Mouse (Mus musculus): ENCODE data around the gene Knl1. TPM values are rescaled to one million over a fixed set of nuclear protein-coding genes. Genes with fewer than 3 reads are reported as not detected.

The Knl1 gene
- 1 to 10 TPM; 1.4 to 2.3 TPM for total RNA-seq (2023)

GRCm38 (mm10) chr2:119046649-119047611, at the start of gene Knl1:
Gene Knl1 (plus strand): TSS chr2:119047119.

GRCm38 (mm10) chr2:119028941-119029551, 17.9 kb upstream of the Knl1 start, which contains the start of gene Ccdc32:
Gene Ccdc32 (minus strand): TSS chr2:119029393.

GRCm38 (mm10) chr2:119034656-119035396, 12.1 kb upstream of the Knl1 start, which contains the start of gene Rpusd2:
Gene Rpusd2 (plus strand): TSS chr2:119034790.

GRCm38 (mm10) chr2:119112438-119113112, 65.7 kb downstream of the Knl1 start, which contains the start of gene Rad51:
Gene Rad51 (plus strand): TSS chr2:119112793.

Other genes starting within 250 kb of the Knl1 start
- gene Knstrn, start 233.1 kb upstream of the Knl1 start, total RNA-seq (2023), result 1 to 10 TPM; 5.0 to 7.1 TPM
- gene Ivd, start 185.2 kb upstream of the Knl1 start, total RNA-seq (2023), result 10 to 100 TPM; 30.6 to 44.1 TPM
- gene Bahd1, start 146.7 kb upstream of the Knl1 start, total RNA-seq (2023), result 10 to 100 TPM; 20.4 to 22.3 TPM
- 1 to 10 TPM; 7.0 to 8.8 TPM for gene Chst14, start 120.6 kb upstream of the Knl1 start, total RNA-seq (2023)
- 10 to 100 TPM; 10.7 to 14.7 TPM for gene Ccdc32, start 17.7 kb upstream of the Knl1 start, total RNA-seq (2023)
- gene Rpusd2, start 12.3 kb upstream of the Knl1 start, total RNA-seq (2023), result 1 to 10 TPM; 3.9 to 5.4 TPM
- under 1 TPM in 1 of 2 experiments, not detected in 1; 0.18 TPM for gene Rad51, start 65.7 kb downstream of the Knl1 start, total RNA-seq (2023)
- gene Rmdn3, start 109.9 kb downstream of the Knl1 start, total RNA-seq (2023), result 10 to 100 TPM; 15.4 to 16.4 TPM
- gene Gchfr, start 120.7 kb downstream of the Knl1 start, total RNA-seq (2023), result not detected
- not detected for gene Gm14137, start 127.4 kb downstream of the Knl1 start, total RNA-seq (2023)
- 10 to 100 TPM; 23.0 to 24.6 TPM for gene Zfyve19, start 161.5 kb downstream of the Knl1 start, total RNA-seq (2023)
- 10 to 100 TPM; 14.9 to 21.4 TPM for gene Dnajc17, start 161.7 kb downstream of the Knl1 start, total RNA-seq (2023)
- gene Ppp1r14d, start 182.8 kb downstream of the Knl1 start, total RNA-seq (2023), result not detected
- gene Spint1, start 190.2 kb downstream of the Knl1 start, total RNA-seq (2023), result 1 to 10 TPM; 2.8 to 3.5 TPM
- 1 to 10 TPM; 1.2 to 1.3 TPM for gene Rhov, start 224.2 kb downstream of the Knl1 start, total RNA-seq (2023)
- 10 to 100 TPM; 50.9 to 55.5 TPM for gene Vps18, start 241.6 kb downstream of the Knl1 start, total RNA-seq (2023)